Mouse (Mus musculus): ENCODE data around the gene Tmed8. TPM values are rescaled to one million over a fixed set of nuclear protein-coding genes. Genes with fewer than 3 reads are reported as not detected.

Tmed8 gene
- polyA plus RNA-seq, 1 experiment from 2014 or later = 4.9 TPM

- 92% methylated on average over 6 of the region's 6 CpGs for WGBS
- ATAC-seq (replicated peaks; ENCODE audit: low FRiP score) (no peak), DNase-seq (ENCODE audit: low spot score) (no peak)
- H3K9ac ChIP-seq (ENCODE audit: low read length) = no peak overlapping the region
- no peak overlapping the region for H3K27ac ChIP-seq (ENCODE audit: low read depth, low read length)
- H3K4me2 ChIP-seq (ENCODE audit: low read depth, low read length, severe bottlenecking) = no peak overlapping the region
- no peaks in the 10 kb centered on the region for H3K36me3 ChIP-seq (ENCODE audit: control insufficient read depth, insufficient read depth, low read length)
- H3K9me3 ChIP-seq (ENCODE audit: control insufficient read depth, low read length) = no peaks in the 10 kb centered on the region
- H3K4me3 ChIP-seq (ENCODE audit: low read depth, low read length) = no peak overlapping the region
- no peaks in the 10 kb centered on the region for H3K4me1 ChIP-seq (replicated peaks; ENCODE audit: control insufficient read depth, insufficient read depth, low read length)
- no peaks in the 10 kb centered on the region for H3K27me3 ChIP-seq (ENCODE audit: control insufficient read depth, insufficient read depth, low read length)
These were observed 68.0 kb downstream of the Tmed8 start for GRCm38 (mm10) chr12:87132210-87132609.

GRCm38 (mm10) chr12:87131619-87132018, 68.6 kb downstream of the Tmed8 start:
- H3K4me3 ChIP-seq (ENCODE audit: low read depth, low read length) = no peak overlapping the region
- no peaks in the 10 kb centered on the region for H3K9me3 ChIP-seq (ENCODE audit: control insufficient read depth, low read length)
- DNase-seq (ENCODE audit: low spot score) (no peak), ATAC-seq (replicated peaks; ENCODE audit: low FRiP score) (no peak)
- no peak overlapping the region for H3K9ac ChIP-seq (ENCODE audit: low read length)
- no peaks in the 10 kb centered on the region for H3K27me3 ChIP-seq (ENCODE audit: control insufficient read depth, insufficient read depth, low read length)
- H3K4me1 ChIP-seq (replicated peaks; ENCODE audit: control insufficient read depth, insufficient read depth, low read length) = no peaks in the 10 kb centered on the region
- H3K27ac ChIP-seq (ENCODE audit: low read depth, low read length) = no peak overlapping the region
- no peak overlapping the region for H3K4me2 ChIP-seq (ENCODE audit: low read depth, low read length, severe bottlenecking)
- WGBS = 67% methylated on average over 3 of the region's 3 CpGs
- no peaks in the 10 kb centered on the region for H3K36me3 ChIP-seq (ENCODE audit: control insufficient read depth, insufficient read depth, low read length)

DNA sequence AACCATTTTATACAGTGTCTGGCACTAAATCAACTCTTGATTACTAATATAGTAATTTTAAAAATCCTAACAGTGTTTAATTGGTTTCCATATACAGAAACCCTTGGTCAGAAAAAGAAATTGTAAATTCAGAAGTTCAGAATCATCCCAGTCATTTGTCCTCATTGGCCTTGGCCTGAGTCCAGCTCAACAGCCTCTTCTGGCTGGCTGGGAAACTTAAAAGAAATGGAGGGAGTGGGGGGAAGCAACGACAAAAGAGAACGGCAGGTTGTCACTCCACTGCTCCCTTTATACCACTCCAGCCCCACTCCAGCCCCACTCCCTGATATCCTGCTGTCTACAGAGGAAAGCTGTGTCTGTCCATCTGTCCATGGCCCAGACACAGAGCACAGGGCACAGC, 69.1 kb downstream of the Tmed8 start:
- Histone ChIP-seq H3K9ac (ENCODE audit: low read length) (no peak overlapping the region), H3K27ac (ENCODE audit: low read depth, low read length) (no peak overlapping the region), H3K36me3 (ENCODE audit: control insufficient read depth, insufficient read depth, low read length) (no peaks in the 10 kb centered on the region)

GRCm38 (mm10) chr12:87130224-87130623, 70.0 kb downstream of the Tmed8 start:
- WGBS = 90% methylated on average over 4 of the region's 4 CpGs
- Histone ChIP-seq H3K9me3 (ENCODE audit: control insufficient read depth, low read length) (no peaks in the 10 kb centered on the region), H3K9ac (ENCODE audit: low read length) (no peak overlapping the region), H3K4me2 (ENCODE audit: low read depth, low read length, severe bottlenecking) (no peak overlapping the region), H3K4me1 (replicated peaks; ENCODE audit: control insufficient read depth, insufficient read depth, low read length) (no peaks in the 10 kb centered on the region), H3K27ac (ENCODE audit: low read depth, low read length) (no peak overlapping the region), H3K4me3 (ENCODE audit: low read depth, low read length) (no peak overlapping the region), H3K36me3 (ENCODE audit: control insufficient read depth, insufficient read depth, low read length) (no peaks in the 10 kb centered on the region), H3K27me3 (ENCODE audit: control insufficient read depth, insufficient read depth, low read length) (no peaks in the 10 kb centered on the region)
- DNase-seq (ENCODE audit: low spot score) = no peak
- no peak for ATAC-seq (replicated peaks; ENCODE audit: low FRiP score)

More for the DNA sequence above, 69.1 kb downstream of the Tmed8 start:
- WGBS = 70% methylated on average over 2 of the region's 2 CpGs
- Histone ChIP-seq H3K27me3 (ENCODE audit: control insufficient read depth, insufficient read depth, low read length) (no peaks in the 10 kb centered on the region), H3K9me3 (ENCODE audit: control insufficient read depth, low read length) (no peaks in the 10 kb centered on the region), H3K4me3 (ENCODE audit: low read depth, low read length) (no peak overlapping the region), H3K4me1 (replicated peaks; ENCODE audit: control insufficient read depth, insufficient read depth, low read length) (no peaks in the 10 kb centered on the region), H3K4me2 (ENCODE audit: low read depth, low read length, severe bottlenecking) (no peak overlapping the region)
- ATAC-seq (replicated peaks; ENCODE audit: low FRiP score) (no peak), DNase-seq (ENCODE audit: low spot score) (no peak)

- no peak for ATAC-seq (replicated peaks; ENCODE audit: low FRiP score)
- H3K4me2 ChIP-seq (ENCODE audit: low read depth, low read length, severe bottlenecking) = no peak overlapping the region
- H3K27me3 ChIP-seq (ENCODE audit: control insufficient read depth, insufficient read depth, low read length) = no peaks in the 10 kb centered on the region
- no peaks in the 10 kb centered on the region for H3K9me3 ChIP-seq (ENCODE audit: control insufficient read depth, low read length)
- 57% methylated on average over 4 of the region's 4 CpGs for WGBS
- no peak for DNase-seq (ENCODE audit: low spot score)
- no peak overlapping the region for H3K4me3 ChIP-seq (ENCODE audit: low read depth, low read length)
- H3K4me1 ChIP-seq (replicated peaks; ENCODE audit: control insufficient read depth, insufficient read depth, low read length) = no peaks in the 10 kb centered on the region
- no peaks in the 10 kb centered on the region for H3K36me3 ChIP-seq (ENCODE audit: control insufficient read depth, insufficient read depth, low read length)
- H3K9ac ChIP-seq (ENCODE audit: low read length) = no peak overlapping the region
- H3K27ac ChIP-seq (ENCODE audit: low read depth, low read length) = no peak overlapping the region
These were observed 73.0 kb downstream of the Tmed8 start for GRCm38 (mm10) chr12:87127256-87127655.

GRCm38 (mm10) chr12:87121918-87122589, 78.2 kb downstream of the Tmed8 start:
- H3K36me3 ChIP-seq (ENCODE audit: control insufficient read depth, insufficient read depth, low read length) = no peaks in the 10 kb centered on the region
- ATAC-seq (replicated peaks; ENCODE audit: low FRiP score) (no peak), DNase-seq (ENCODE audit: low spot score) (no peak)
- no peaks in the 10 kb centered on the region for H3K4me1 ChIP-seq (replicated peaks; ENCODE audit: control insufficient read depth, insufficient read depth, low read length)
- H3K4me3 ChIP-seq (ENCODE audit: low read depth, low read length) = no peak overlapping the region
- no peaks in the 10 kb centered on the region for H3K9me3 ChIP-seq (ENCODE audit: control insufficient read depth, low read length)
- H3K27me3 ChIP-seq (ENCODE audit: control insufficient read depth, insufficient read depth, low read length) = no peaks in the 10 kb centered on the region
- H3K4me2 ChIP-seq (ENCODE audit: low read depth, low read length, severe bottlenecking) = no peak overlapping the region
- 96% methylated on average over 4 of the region's 4 CpGs for WGBS
- no peak overlapping the region for H3K9ac ChIP-seq (ENCODE audit: low read length)
- no peak overlapping the region for H3K27ac ChIP-seq (ENCODE audit: low read depth, low read length)

Other genes with a start within 250 kb of the Tmed8 start
- gene Zdhhc22, start 210.0 kb downstream of the Tmed8 start, polyA plus RNA-seq (2014; fragmentation: Nextera tagmentation; extraction: Ambion mirVana) = 0.15 and 0.17 TPM in 2 replicates
- 0.25 and 0.32 TPM in 2 replicates for gene Tmem63c, start 179.1 kb downstream of the Tmed8 start, polyA plus RNA-seq (2014; fragmentation: Nextera tagmentation; extraction: Ambion mirVana)
- 0.49 and 0.84 TPM in 2 replicates for gene Ngb, start 97.9 kb downstream of the Tmed8 start, polyA plus RNA-seq (2014; fragmentation: Nextera tagmentation; extraction: Ambion mirVana)
- 29.7 and 34.0 TPM in 2 replicates for gene Gstz1, start 53.3 kb downstream of the Tmed8 start, polyA plus RNA-seq (2014; fragmentation: Nextera tagmentation; extraction: Ambion mirVana)
- gene Pomt2, start 52.5 kb downstream of the Tmed8 start, polyA plus RNA-seq (2014; fragmentation: Nextera tagmentation; extraction: Ambion mirVana) = 18.6 and 18.8 TPM in 2 replicates
- gene Samd15, start 731 bp downstream of the Tmed8 start, polyA plus RNA-seq (2014; fragmentation: Nextera tagmentation; extraction: Ambion mirVana) = 1.4 and 1.6 TPM in 2 replicates
- 1.1 and 1.6 TPM in 2 replicates for gene Noxred1, start 38.3 kb upstream of the Tmed8 start, polyA plus RNA-seq (2014; fragmentation: Nextera tagmentation; extraction: Ambion mirVana)
- 61.0 and 63.3 TPM in 2 replicates for gene Vipas39, start 65.8 kb upstream of the Tmed8 start, polyA plus RNA-seq (2014; fragmentation: Nextera tagmentation; extraction: Ambion mirVana)
- 213 and 221 TPM in 2 replicates for gene Ahsa1, start 66.0 kb upstream of the Tmed8 start, polyA plus RNA-seq (2014; fragmentation: Nextera tagmentation; extraction: Ambion mirVana)
- 1.0 and 2.3 TPM in 2 replicates for gene Ism2, start 99.3 kb upstream of the Tmed8 start, polyA plus RNA-seq (2014; fragmentation: Nextera tagmentation; extraction: Ambion mirVana)
- 53.6 and 58.7 TPM in 2 replicates for gene Sptlc2, start 187.9 kb upstream of the Tmed8 start, polyA plus RNA-seq (2014; fragmentation: Nextera tagmentation; extraction: Ambion mirVana)
- 271 and 294 TPM in 2 replicates for gene Slirp, start 243.4 kb upstream of the Tmed8 start, polyA plus RNA-seq (2014; fragmentation: Nextera tagmentation; extraction: Ambion mirVana)
- 54.8 and 56.8 TPM in 2 replicates for gene Alkbh1, start 243.6 kb upstream of the Tmed8 start, polyA plus RNA-seq (2014; fragmentation: Nextera tagmentation; extraction: Ambion mirVana)